Mouse (Mus musculus): Measurements from ENCODE around the gene Kiz. TPM values are rescaled to one million over a fixed set of nuclear protein-coding genes. Genes with fewer than 3 reads are reported as not detected.

Kiz gene
- total and polyA plus RNA-seq, 2 experiments, result 3.7 to 19.7 TPM

DNA sequence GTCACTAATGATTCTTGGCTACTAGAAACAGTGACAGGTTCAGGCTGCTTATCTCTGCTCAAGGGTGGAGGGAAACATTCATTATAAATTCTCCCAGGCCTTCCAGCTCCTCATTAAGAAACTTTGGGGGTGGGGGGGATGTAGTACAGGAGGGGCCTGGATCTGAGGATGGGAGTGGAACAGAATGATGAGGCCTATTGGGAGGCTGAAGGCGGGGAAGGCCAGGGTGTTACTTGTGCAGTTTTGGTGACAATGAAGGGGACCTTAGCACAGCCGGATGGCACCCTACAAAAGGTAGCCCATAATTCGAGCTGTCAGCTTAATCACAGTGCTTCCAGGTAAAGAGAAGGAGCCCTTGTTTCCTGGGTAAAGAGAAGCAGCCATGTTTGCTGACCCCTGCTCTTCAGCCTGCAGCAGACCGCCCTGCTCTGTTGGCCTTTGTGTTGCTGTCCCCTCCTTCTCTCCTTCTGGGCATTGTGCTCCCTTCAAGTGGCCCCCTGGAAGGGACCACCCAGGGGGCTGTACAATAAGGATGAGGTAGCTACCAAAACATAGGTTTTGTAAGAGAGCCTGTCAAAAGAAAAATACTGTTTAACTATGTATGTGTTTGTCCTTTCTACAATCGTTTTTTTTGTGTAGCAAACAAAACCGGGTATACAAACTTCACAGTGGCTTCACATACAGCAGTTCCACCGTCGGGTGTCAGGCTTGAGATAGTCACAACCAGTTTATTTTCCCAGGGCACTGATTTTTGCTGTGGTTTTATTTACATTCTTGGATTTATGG, 64.9 kb downstream of the Kiz start:
- TF ChIP-seq POLR2A (IDR thresholded peaks at IDR 0.05; ENCODE audit: extremely low read depth, insufficient read depth, low read length) (no peak), CTCF (IDR thresholded peaks at IDR 0.05; ENCODE audit: low read depth, low read length) (no peak)
- WGBS, result 64% methylated on average over 8 of the region's 8 CpGs
- Histone ChIP-seq H3K27me3 (ENCODE audit: control insufficient read depth, insufficient read depth, low read length) (no peaks in the 10 kb centered on the region), H3K27ac (replicated peaks; ENCODE audit: insufficient read depth, low read depth, low read length) (no peak overlapping the region), H3K79me2 (ENCODE audit: control insufficient read depth, insufficient read depth, low read length) (no peaks in the 10 kb centered on the region), H3K9ac (ENCODE audit: low read depth, low read length) (no peak overlapping the region), H3K36me3 (ENCODE audit: control insufficient read depth, insufficient read depth, low read length) (no peaks in the 10 kb centered on the region; the same call in 1 of the 2 replicates), H3K4me1 (ENCODE audit: control insufficient read depth, insufficient read depth, low read length) (no peaks in the 10 kb centered on the region), H3K4me3 (ENCODE audit: insufficient read depth, low read depth, low read length) (no peak overlapping the region)
- no peak for DNase-seq (ENCODE audit: extremely low read depth, low read depth, low spot score)

DNA sequence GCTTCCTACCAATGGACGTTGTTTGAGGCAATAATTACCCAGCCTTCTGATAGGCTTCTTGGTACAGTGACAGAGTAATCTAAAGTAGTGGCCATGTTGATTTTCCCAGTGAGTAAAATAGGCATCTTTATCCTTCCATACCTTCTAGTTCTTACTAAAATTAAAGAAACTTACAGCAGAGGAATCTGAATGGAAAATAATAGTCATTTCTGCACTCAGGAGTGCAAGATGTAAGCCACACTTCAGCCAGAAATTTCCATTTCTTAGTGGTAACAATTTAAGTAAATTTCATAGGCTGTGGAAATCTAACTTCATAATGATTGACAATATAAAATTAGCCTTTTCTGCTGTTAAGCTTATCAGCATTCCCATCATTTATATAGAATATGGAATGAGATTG, 69.6 kb downstream of the Kiz start:
- DNase-seq (ENCODE audit: extremely low read depth, low read depth, low spot score), result no peak
- Histone ChIP-seq H3K4me1 (ENCODE audit: control insufficient read depth, insufficient read depth, low read length) (no peaks in the 10 kb centered on the region), H3K27ac (replicated peaks; ENCODE audit: insufficient read depth, low read depth, low read length) (no peak overlapping the region), H3K9ac (ENCODE audit: low read depth, low read length) (no peak overlapping the region), H3K27me3 (ENCODE audit: control insufficient read depth, insufficient read depth, low read length) (no peaks in the 10 kb centered on the region), H3K4me3 (ENCODE audit: insufficient read depth, low read depth, low read length) (no peak overlapping the region), H3K79me2 (ENCODE audit: control insufficient read depth, insufficient read depth, low read length) (no peaks in the 10 kb centered on the region), H3K36me3 (ENCODE audit: control insufficient read depth, insufficient read depth, low read length) (no peaks in the 10 kb centered on the region; the same call in 1 of the 2 replicates)
- WGBS, result 96% methylated on average over 1 of the region's 1 CpGs
- no peak for TF ChIP-seq CTCF (IDR thresholded peaks at IDR 0.05; ENCODE audit: low read depth, low read length)
- no peak for TF ChIP-seq POLR2A (IDR thresholded peaks at IDR 0.05; ENCODE audit: extremely low read depth, insufficient read depth, low read length)

DNA sequence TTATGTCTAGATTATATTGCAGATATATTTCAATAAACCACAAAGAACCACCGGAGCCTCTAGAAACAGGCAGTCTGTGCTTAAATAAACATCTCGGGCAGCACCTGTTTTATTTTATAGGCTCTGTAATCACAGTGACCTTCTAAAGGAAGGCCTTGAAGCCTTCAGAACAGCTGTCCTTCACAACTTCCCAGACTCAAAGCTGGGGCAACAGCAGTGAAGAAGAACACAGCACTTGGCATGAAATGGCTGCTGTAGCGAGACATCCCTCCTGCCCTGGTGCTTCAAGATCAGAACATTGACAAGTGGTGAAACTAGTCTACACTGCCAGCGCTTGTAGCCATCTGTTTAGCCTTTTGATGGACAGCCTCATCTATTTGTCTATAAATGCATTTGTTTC, 70.2 kb downstream of the Kiz start:
- 96% methylated on average over 4 of the region's 4 CpGs for WGBS
- no peak for DNase-seq (ENCODE audit: extremely low read depth, low read depth, low spot score)

GRCm38 (mm10) chr2:146948223-146948776, 92.6 kb downstream of the Kiz start:
- Histone ChIP-seq H3K36me3 (ENCODE audit: control insufficient read depth, insufficient read depth, low read length) (peaks cover 2% of the 10 kb centered on the region; the same call in 1 of the 2 replicates), H3K9ac (ENCODE audit: low read depth, low read length) (no peak overlapping the region), H3K27ac (replicated peaks; ENCODE audit: insufficient read depth, low read depth, low read length) (no peak overlapping the region), H3K4me3 (ENCODE audit: insufficient read depth, low read depth, low read length) (no peak overlapping the region), H3K27me3 (ENCODE audit: control insufficient read depth, insufficient read depth, low read length) (no peaks in the 10 kb centered on the region), H3K79me2 (ENCODE audit: control insufficient read depth, insufficient read depth, low read length) (no peaks in the 10 kb centered on the region), H3K4me1 (ENCODE audit: control insufficient read depth, insufficient read depth, low read length) (no peaks in the 10 kb centered on the region)
- 73% methylated on average over 8 of the region's 8 CpGs for WGBS
- TF ChIP-seq POLR2A (IDR thresholded peaks at IDR 0.05; ENCODE audit: extremely low read depth, insufficient read depth, low read length), result no peak
- no peak for TF ChIP-seq CTCF (IDR thresholded peaks at IDR 0.05; ENCODE audit: low read depth, low read length)
- DNase-seq (ENCODE audit: extremely low read depth, low read depth, low spot score), result no peak

More for the DNA sequence above, 70.2 kb downstream of the Kiz start:
- no peaks in the 10 kb centered on the region for H3K79me2 ChIP-seq (ENCODE audit: control insufficient read depth, insufficient read depth, low read length)
- TF ChIP-seq POLR2A (IDR thresholded peaks at IDR 0.05; ENCODE audit: extremely low read depth, insufficient read depth, low read length), result no peak
- no peak for TF ChIP-seq CTCF (IDR thresholded peaks at IDR 0.05; ENCODE audit: low read depth, low read length)
- no peak overlapping the region for H3K4me3 ChIP-seq (ENCODE audit: insufficient read depth, low read depth, low read length)
- no peak overlapping the region for H3K9ac ChIP-seq (ENCODE audit: low read depth, low read length)
- H3K27ac ChIP-seq (replicated peaks; ENCODE audit: insufficient read depth, low read depth, low read length), result no peak overlapping the region
- no peaks in the 10 kb centered on the region for H3K4me1 ChIP-seq (ENCODE audit: control insufficient read depth, insufficient read depth, low read length)
- H3K27me3 ChIP-seq (ENCODE audit: control insufficient read depth, insufficient read depth, low read length), result no peaks in the 10 kb centered on the region
- no peaks in the 10 kb centered on the region; the same call in 1 of the 2 replicates for H3K36me3 ChIP-seq (ENCODE audit: control insufficient read depth, insufficient read depth, low read length)

DNA sequence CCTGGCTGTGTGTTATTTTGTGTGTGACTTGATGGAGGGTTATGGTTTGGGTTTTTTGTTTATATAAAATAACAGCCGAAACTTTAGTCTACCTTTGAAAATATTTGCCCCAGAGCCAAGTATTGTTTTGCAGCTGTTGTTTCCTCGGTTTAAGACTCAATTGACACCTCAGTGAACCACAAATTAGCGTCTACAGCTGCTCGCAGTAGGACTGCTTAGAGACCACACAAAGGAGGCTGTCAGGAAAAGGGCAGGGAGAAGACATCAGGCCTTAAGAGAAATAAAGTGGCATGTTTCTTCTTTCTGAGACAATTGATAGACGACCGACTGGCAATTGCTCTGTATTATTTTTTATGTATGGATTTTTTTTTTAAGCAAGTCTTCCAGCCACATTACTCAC, 100.7 kb downstream of the Kiz start:
- no peak overlapping the region for H3K27ac ChIP-seq (replicated peaks; ENCODE audit: insufficient read depth, low read depth, low read length)
- no peaks in the 10 kb centered on the region for H3K79me2 ChIP-seq (ENCODE audit: control insufficient read depth, insufficient read depth, low read length)
- no peaks in the 10 kb centered on the region for H3K27me3 ChIP-seq (ENCODE audit: control insufficient read depth, insufficient read depth, low read length)
- no peaks in the 10 kb centered on the region for H3K4me1 ChIP-seq (ENCODE audit: control insufficient read depth, insufficient read depth, low read length)
- no peak for DNase-seq (ENCODE audit: extremely low read depth, low read depth, low spot score)
- H3K9ac ChIP-seq (ENCODE audit: low read depth, low read length), result no peak overlapping the region
- TF ChIP-seq POLR2A (IDR thresholded peaks at IDR 0.05; ENCODE audit: extremely low read depth, insufficient read depth, low read length), result no peak
- TF ChIP-seq CTCF (IDR thresholded peaks at IDR 0.05; ENCODE audit: low read depth, low read length), result no peak
- H3K36me3 ChIP-seq (ENCODE audit: control insufficient read depth, insufficient read depth, low read length), result peaks cover 6% of the 10 kb centered on the region
- no peak overlapping the region for H3K4me3 ChIP-seq (ENCODE audit: insufficient read depth, low read depth, low read length)
- WGBS, result 82% methylated on average over 6 of the region's 6 CpGs

GRCm38 (mm10) chr2:146958398-146958911, 102.8 kb downstream of the Kiz start:
- WGBS, result 85% methylated on average over 11 of the region's 11 CpGs
- Histone ChIP-seq H3K4me1 (ENCODE audit: control insufficient read depth, insufficient read depth, low read length) (no peaks in the 10 kb centered on the region), H3K9ac (ENCODE audit: low read depth, low read length) (no peak overlapping the region), H3K27me3 (ENCODE audit: control insufficient read depth, insufficient read depth, low read length) (no peaks in the 10 kb centered on the region), H3K79me2 (ENCODE audit: control insufficient read depth, insufficient read depth, low read length) (no peaks in the 10 kb centered on the region), H3K4me3 (ENCODE audit: insufficient read depth, low read depth, low read length) (no peak overlapping the region), H3K27ac (replicated peaks; ENCODE audit: insufficient read depth, low read depth, low read length) (no peak overlapping the region), H3K36me3 (ENCODE audit: control insufficient read depth, insufficient read depth, low read length) (peaks cover 5% of the 10 kb centered on the region)
- DNase-seq (ENCODE audit: extremely low read depth, low read depth, low spot score), result no peak
- TF ChIP-seq CTCF (IDR thresholded peaks at IDR 0.05; ENCODE audit: low read depth, low read length), result no peak
- TF ChIP-seq POLR2A (IDR thresholded peaks at IDR 0.05; ENCODE audit: extremely low read depth, insufficient read depth, low read length), result no peak

Data from liver, adult 2 months (tissue).